Mouse (Mus musculus): ENCODE data around the gene Tex2. TPM values are rescaled to one million over a fixed set of nuclear protein-coding genes. Genes with fewer than 3 reads are reported as not detected.
"Not testable (repeated sequence)": the region's sequence is repeated elsewhere in the genome, so short reads cannot be mapped to it uniquely, and the experiment has no call there.

Gene Tex2
- polyA plus RNA-seq, 1 experiment: 13.2 TPM

- DNase-seq: no peak
- TF ChIP-seq POLR2A (IDR thresholded peaks at IDR 0.05; ENCODE audit: control insufficient read depth, extremely low read depth, insufficient read depth, low read length, poor library complexity): no peak
- no peak for TF ChIP-seq CTCF (IDR thresholded peaks at IDR 0.05; ENCODE audit: borderline replicate concordance, control insufficient read depth, extremely low read depth, insufficient read depth, low read length, poor library complexity)
- no peaks in the 10 kb centered on the region; the same call in 1 of the 2 replicates for H3K27me3 ChIP-seq (ENCODE audit: control insufficient read depth, insufficient read depth, low read length)
- no peak overlapping the region for H3K27ac ChIP-seq (ENCODE audit: control insufficient read depth, insufficient read depth, low read length)
- H3K36me3 ChIP-seq (ENCODE audit: control insufficient read depth, insufficient read depth, low read length): no peaks in the 10 kb centered on the region
- no peaks in the 10 kb centered on the region for H3K4me1 ChIP-seq (replicated peaks; ENCODE audit: control insufficient read depth, insufficient read depth, low read length)
- WGBS: 85% methylated on average over 10 of the region's 10 CpGs
- no peak overlapping the region for H3K4me3 ChIP-seq (ENCODE audit: control insufficient read depth, insufficient read depth, low read length)
These were observed 25.3 kb downstream of the Tex2 start for GRCm38 (mm10) chr11:106587786-106588519.

GRCm38 (mm10) chr11:106583801-106584200, 29.4 kb downstream of the Tex2 start:
- H3K4me3 ChIP-seq (ENCODE audit: control insufficient read depth, insufficient read depth, low read length): no peak overlapping the region
- 95% methylated on average over 1 of the region's 1 CpGs for WGBS
- no peaks in the 10 kb centered on the region for H3K36me3 ChIP-seq (ENCODE audit: control insufficient read depth, insufficient read depth, low read length)
- no peak overlapping the region for H3K27ac ChIP-seq (ENCODE audit: control insufficient read depth, insufficient read depth, low read length)
- DNase-seq: no peak
- H3K4me1 ChIP-seq (replicated peaks; ENCODE audit: control insufficient read depth, insufficient read depth, low read length): no peaks in the 10 kb centered on the region; the same call in 1 of the 2 replicates
- TF ChIP-seq POLR2A (IDR thresholded peaks at IDR 0.05; ENCODE audit: control insufficient read depth, extremely low read depth, insufficient read depth, low read length, poor library complexity): no peak
- no peak for TF ChIP-seq CTCF (IDR thresholded peaks at IDR 0.05; ENCODE audit: borderline replicate concordance, control insufficient read depth, extremely low read depth, insufficient read depth, low read length, poor library complexity)
- no peaks in the 10 kb centered on the region for H3K27me3 ChIP-seq (ENCODE audit: control insufficient read depth, insufficient read depth, low read length)

GRCm38 (mm10) chr11:106581357-106581756, 31.9 kb downstream of the Tex2 start:
- H3K27ac ChIP-seq (ENCODE audit: control insufficient read depth, insufficient read depth, low read length): no peak overlapping the region

GRCm38 (mm10) chr11:106580468-106580867, 32.8 kb downstream of the Tex2 start:
- no peak for DNase-seq
- H3K4me3 ChIP-seq (ENCODE audit: control insufficient read depth, insufficient read depth, low read length): no peak overlapping the region
- H3K4me1 ChIP-seq (replicated peaks; ENCODE audit: control insufficient read depth, insufficient read depth, low read length): no peaks in the 10 kb centered on the region; the same call in 1 of the 2 replicates
- no peak overlapping the region for H3K27ac ChIP-seq (ENCODE audit: control insufficient read depth, insufficient read depth, low read length)
- 97% methylated on average over 8 of the region's 8 CpGs for WGBS
- no peaks in the 10 kb centered on the region for H3K36me3 ChIP-seq (ENCODE audit: control insufficient read depth, insufficient read depth, low read length)
- H3K27me3 ChIP-seq (ENCODE audit: control insufficient read depth, insufficient read depth, low read length): no peaks in the 10 kb centered on the region
- TF ChIP-seq POLR2A (IDR thresholded peaks at IDR 0.05; ENCODE audit: control insufficient read depth, extremely low read depth, insufficient read depth, low read length, poor library complexity): no peak
- TF ChIP-seq CTCF (IDR thresholded peaks at IDR 0.05; ENCODE audit: borderline replicate concordance, control insufficient read depth, extremely low read depth, insufficient read depth, low read length, poor library complexity): no peak

More at GRCm38 (mm10) chr11:106581357-106581756, 31.9 kb downstream of the Tex2 start:
- no peak overlapping the region for H3K4me3 ChIP-seq (ENCODE audit: control insufficient read depth, insufficient read depth, low read length)
- H3K27me3 ChIP-seq (ENCODE audit: control insufficient read depth, insufficient read depth, low read length): no peaks in the 10 kb centered on the region
- 86% methylated on average over 10 of the region's 10 CpGs for WGBS
- TF ChIP-seq CTCF (IDR thresholded peaks at IDR 0.05; ENCODE audit: borderline replicate concordance, control insufficient read depth, extremely low read depth, insufficient read depth, low read length, poor library complexity): no peak
- TF ChIP-seq POLR2A (IDR thresholded peaks at IDR 0.05; ENCODE audit: control insufficient read depth, extremely low read depth, insufficient read depth, low read length, poor library complexity): no peak
- H3K36me3 ChIP-seq (ENCODE audit: control insufficient read depth, insufficient read depth, low read length): no peaks in the 10 kb centered on the region
- no peaks in the 10 kb centered on the region; the same call in 1 of the 2 replicates for H3K4me1 ChIP-seq (replicated peaks; ENCODE audit: control insufficient read depth, insufficient read depth, low read length)
- DNase-seq: no peak

- DNase-seq: no peak
- TF ChIP-seq POLR2A (IDR thresholded peaks at IDR 0.05; ENCODE audit: control insufficient read depth, extremely low read depth, insufficient read depth, low read length, poor library complexity): no peak
- no peak for TF ChIP-seq CTCF (IDR thresholded peaks at IDR 0.05; ENCODE audit: borderline replicate concordance, control insufficient read depth, extremely low read depth, insufficient read depth, low read length, poor library complexity)
- Histone ChIP-seq H3K27me3 (ENCODE audit: control insufficient read depth, insufficient read depth, low read length) (no peaks in the 10 kb centered on the region), H3K27ac (ENCODE audit: control insufficient read depth, insufficient read depth, low read length) (no peak overlapping the region), H3K4me1 (replicated peaks; ENCODE audit: control insufficient read depth, insufficient read depth, low read length) (no peaks in the 10 kb centered on the region; the same call in 1 of the 2 replicates), H3K4me3 (ENCODE audit: control insufficient read depth, insufficient read depth, low read length) (no peak overlapping the region), H3K36me3 (ENCODE audit: control insufficient read depth, insufficient read depth, low read length) (no peaks in the 10 kb centered on the region)
- WGBS: 84% methylated on average over 5 of the region's 5 CpGs
These were observed 33.3 kb downstream of the Tex2 start for GRCm38 (mm10) chr11:106579957-106580356.

- DNase-seq: no peak
- no peak overlapping the region for H3K27ac ChIP-seq (ENCODE audit: control insufficient read depth, insufficient read depth, low read length)
- 96% methylated on average over 2 of the region's 2 CpGs for WGBS
- H3K36me3 ChIP-seq (ENCODE audit: control insufficient read depth, insufficient read depth, low read length): no peaks in the 10 kb centered on the region
- H3K4me3 ChIP-seq (ENCODE audit: control insufficient read depth, insufficient read depth, low read length): no peak overlapping the region
- H3K4me1 ChIP-seq (replicated peaks; ENCODE audit: control insufficient read depth, insufficient read depth, low read length): no peaks in the 10 kb centered on the region; the same call in 1 of the 2 replicates
- TF ChIP-seq POLR2A (IDR thresholded peaks at IDR 0.05; ENCODE audit: control insufficient read depth, extremely low read depth, insufficient read depth, low read length, poor library complexity): no peak
- TF ChIP-seq CTCF (IDR thresholded peaks at IDR 0.05; ENCODE audit: borderline replicate concordance, control insufficient read depth, extremely low read depth, insufficient read depth, low read length, poor library complexity): no peak
- H3K27me3 ChIP-seq (ENCODE audit: control insufficient read depth, insufficient read depth, low read length): no peaks in the 10 kb centered on the region
These were observed 34.1 kb downstream of the Tex2 start for GRCm38 (mm10) chr11:106579146-106579545.

GRCm38 (mm10) chr11:106577624-106578355, 35.4 kb downstream of the Tex2 start:
- DNase-seq; H3K4me1 ChIP-seq (replicated peaks; ENCODE audit: control insufficient read depth, insufficient read depth, low read length); H3K27ac ChIP-seq (ENCODE audit: control insufficient read depth, insufficient read depth, low read length); H3K4me3 ChIP-seq (ENCODE audit: control insufficient read depth, insufficient read depth, low read length); H3K27me3 ChIP-seq (ENCODE audit: control insufficient read depth, insufficient read depth, low read length); H3K36me3 ChIP-seq (ENCODE audit: control insufficient read depth, insufficient read depth, low read length): not testable (repeated sequence)
- WGBS: 92% methylated on average over 10 of the region's 10 CpGs

Data from thymus, adult 2 months (tissue).